Mouse (Mus musculus) stomach, postnatal 0 days (tissue): ENCODE measurements at regions not wholly inside any gene's neighbourhood (a gene's known extent, or its start where the extent isn't known, plus 50 kb on each side); places are given as distances from the start of the nearest gene placed in this dataset.

ENCODE experiments used
- CTCF ChIP-seq: IDR thresholded peaks from 2 replicates; pipeline ENCODE4 v1.5.1; 2016; ENCODE audit warnings: antibody characterized with exemption, low read depth, mild to moderate bottlenecking, moderate library complexity
- EP300 ChIP-seq: optimal IDR thresholded peaks from 2 replicates; pipeline ENCODE3; 2016; ENCODE audit warnings: antibody characterized with exemption

DNA sequence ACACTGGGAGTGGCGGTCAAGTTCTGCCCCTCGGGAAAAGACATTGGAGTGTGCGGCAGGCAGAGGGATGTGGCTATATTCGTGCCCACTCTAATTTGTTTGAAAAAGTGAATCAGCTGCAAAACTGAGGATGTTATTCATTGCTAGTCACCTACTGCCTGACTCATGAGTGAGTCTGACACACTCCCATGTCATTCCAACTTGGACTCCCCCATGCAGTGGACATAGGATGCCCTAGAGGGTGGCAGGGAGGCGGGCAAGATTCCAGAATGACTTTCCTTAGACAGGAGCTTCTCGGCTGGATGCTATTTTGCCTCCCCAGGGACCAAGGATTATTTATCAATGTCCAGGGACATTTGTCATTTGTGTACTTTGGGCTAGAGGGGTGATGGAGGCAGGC lies 219.0 kb downstream of the Sox9 start:
- TF ChIP-seq CTCF (no peak), EP300 (no peak)
